ENCODE assay signal across 9 mouse cellular contexts in genomic region chr2:85123869-85124535, GRCm38 (mm10). TPM values are rescaled to one million over a fixed set of nuclear protein-coding genes. Genes with fewer than 3 reads are reported as not detected.
DNase-seq lines count a peak whose midpoint lies in the region; ATAC-seq lines count a peak whose summit lies in the region.
"Had no signal": no experiment of that assay in that cellular context is flagged by ENCODE, and none has a peak within 500 bp of the region (broad histone marks: within the 10 kb centered on the region; RNA-seq: fewer than 3 reads in every experiment).

No protein-coding gene starts in this region.

- H3K27ac ChIP-seq in forebrain, embryonic 15.5 days (replicated peaks): no peak overlapping the region

- no peaks in the 10 kb centered on the region for H3K9me3 ChIP-seq in forebrain, embryonic 15.5 days
- H3K9me3 ChIP-seq: megakaryocyte, embryonic 14.5 days had no signal

- H3K36me3 ChIP-seq in forebrain, embryonic 15.5 days: no peaks in the 10 kb centered on the region

- H3K9ac ChIP-seq in forebrain, embryonic 15.5 days (replicated peaks): no peak overlapping the region

- DNase-seq in MN1 (ENCODE audit: low spot score): peak; percentile 74
- DNase-seq in cerebellum, adult 11-12 months: peak; percentile 29
- DNase-seq in layer of hippocampus, adult 8-10 months (ENCODE audit: low spot score in 2 of 2): peak; percentile 63 to 83
- DNase-seq in lung, adult 18-20 months: peak; percentile 60 to 70
- peak; percentile 42 for DNase-seq in thymus, postnatal 25 days

- no peaks in the 10 kb centered on the region for H3K27me3 ChIP-seq in forebrain, embryonic 15.5 days

- WGBS in forebrain, embryonic 15.5 days: 23% methylated on average over 1 of the region's 1 CpGs

- H3K4me1 ChIP-seq in forebrain, embryonic 15.5 days: no peaks in the 10 kb centered on the region
- H3K4me1 ChIP-seq: megakaryocyte, embryonic 14.5 days had no signal

- peak; percentile 94 for ATAC-seq in forebrain, embryonic 15.5 days (replicated peaks)
- ATAC-seq in hematopoietic stem cell, adult 5-6 weeks (replicated peaks in 1 of 2; ENCODE audit: insufficient read depth in 1 of 2, low FRiP score in 2 of 2, low TSS enrichment in 1 of 2, low read depth in 1 of 2, poor library complexity in 2 of 2, severe bottlenecking in 2 of 2): peak; percentile 88 to 93
- peak; percentile 58 for ATAC-seq in neutrophil, adult 5-6 weeks (ENCODE audit: extremely low read depth, insufficient number of reproducible peaks, low FRiP score, poor library complexity, severe bottlenecking)

- H3K4me2 ChIP-seq in forebrain, embryonic 15.5 days (replicated peaks): no peak overlapping the region

- H3K4me3 ChIP-seq in forebrain, embryonic 15.5 days: no peak overlapping the region
- H3K4me3 ChIP-seq: megakaryocyte, embryonic 14.5 days had no signal

RNA-seq across cellular contexts. Expression of gene Aplnr, which starts 12.0 kb away (rescaled TPM):
- polyA plus RNA-seq in forebrain, embryonic 15.5 days (2015; fragmentation: Nextera tagmentation; extraction: Ambion mirVana): 19.3 and 19.7 TPM in 2 replicates
- 0.75 TPM in 1 of 2 replicates, not detected in the other for total RNA-seq in hematopoietic stem cell, adult 5-6 weeks (2017)
- 1 to 10 TPM in 1 of 4 experiments, under 1 TPM in 3; 0.13 to 1.4 (median 0.59) TPM for total RNA-seq in layer of hippocampus, adult 8-10 months (2022)
- 0.47 TPM in 1 of 2 replicates, not detected in the other for total RNA-seq in neutrophil, adult 5-6 weeks (2017)
